Mouse (Mus musculus): ENCODE measurements around the gene Ifne. TPM values are rescaled to one million over a fixed set of nuclear protein-coding genes. Genes with fewer than 3 reads are reported as not detected.
A peak's percentile ranks its signal among the peaks of the same experiment; 100 is the strongest.
"Not testable (repeated sequence)": the region's sequence is repeated elsewhere in the genome, so short reads cannot be mapped to it uniquely, and the experiment has no call there.

Ifne gene
- polyA plus RNA-seq, 1 experiment from 2014 or later = not detected

- H3K4me3 ChIP-seq (ENCODE audit: low read depth, low read length) = no peak overlapping the region
- no peaks in the 10 kb centered on the region for H3K9me3 ChIP-seq (ENCODE audit: control insufficient read depth, low read length)
- no peaks in the 10 kb centered on the region for H3K36me3 ChIP-seq (ENCODE audit: control insufficient read depth, insufficient read depth, low read length)
- H3K4me2 ChIP-seq (ENCODE audit: low read depth, low read length, severe bottlenecking) = peak overlapping the region; percentile 24; the same call in 1 of the 2 replicates
- peaks cover 5% of the 10 kb centered on the region; the same call in 1 of the 2 replicates for H3K4me1 ChIP-seq (replicated peaks; ENCODE audit: control insufficient read depth, insufficient read depth, low read length)
- 0 out of 2 replicates have a peak overlapping the region, but pooled peaks have one; percentile 46 for H3K27ac ChIP-seq (ENCODE audit: low read depth, low read length)
- peak; percentile 91 for ATAC-seq (replicated peaks; ENCODE audit: low FRiP score)
- H3K9ac ChIP-seq (ENCODE audit: low read length) = no peak overlapping the region
- peak; percentile 54 for DNase-seq (ENCODE audit: low spot score)
- 25% methylated on average over 4 of the region's 4 CpGs for WGBS
- no peaks in the 10 kb centered on the region for H3K27me3 ChIP-seq (ENCODE audit: control insufficient read depth, insufficient read depth, low read length)
These were observed 28.8 kb downstream of the Ifne start for GRCm38 (mm10) chr4:88851026-88851763.

DNA sequence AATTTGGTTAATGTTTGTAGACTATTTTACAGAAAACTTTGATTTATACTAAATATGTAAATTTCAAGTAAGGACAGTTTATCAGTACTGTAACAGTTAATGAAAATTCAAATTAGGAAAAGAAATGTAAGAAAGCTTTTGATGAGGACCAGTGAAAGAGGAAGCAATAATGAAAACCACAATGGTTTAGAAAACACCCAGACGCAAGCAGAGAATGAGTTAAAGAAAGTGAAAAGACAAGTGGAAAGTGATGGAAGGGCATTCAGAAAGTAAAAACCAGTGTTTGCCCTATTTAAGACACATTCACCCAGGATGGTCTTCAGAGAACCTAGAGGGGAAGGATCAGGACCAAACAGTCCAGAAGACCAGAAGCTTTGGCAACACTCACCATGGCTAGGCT is 30.3 kb downstream of the Ifne start, which contains the start of gene Ifna1:
Ifna1 (plus strand) TSS at position 390 of the 400 bp plus-strand sequence.
- no peak within 1 kb of the TSS for H3K9ac ChIP-seq (ENCODE audit: low read length)
- no peak for ATAC-seq (replicated peaks; ENCODE audit: low FRiP score)
- no peak within 1 kb of the TSS for H3K4me2 ChIP-seq (ENCODE audit: low read depth, low read length, severe bottlenecking)
- no peaks in the 10 kb centered on the region for H3K36me3 ChIP-seq (ENCODE audit: control insufficient read depth, insufficient read depth, low read length)
- H3K4me1 ChIP-seq (replicated peaks; ENCODE audit: control insufficient read depth, insufficient read depth, low read length) = peaks cover 5% of the 10 kb centered on the region; the same call in 1 of the 2 replicates
- no peak within 1 kb of the TSS for H3K27ac ChIP-seq (ENCODE audit: low read depth, low read length)
- DNase-seq (ENCODE audit: low spot score) = no peak
- H3K27me3 ChIP-seq (ENCODE audit: control insufficient read depth, insufficient read depth, low read length) = no peaks in the 10 kb centered on the region
- H3K9me3 ChIP-seq (ENCODE audit: control insufficient read depth, low read length) = no peaks in the 10 kb centered on the region
- no peak within 1 kb of the TSS for H3K4me3 ChIP-seq (ENCODE audit: low read depth, low read length)
- 63% methylated on average over 1 of the region's 1 CpGs for WGBS

DNA sequence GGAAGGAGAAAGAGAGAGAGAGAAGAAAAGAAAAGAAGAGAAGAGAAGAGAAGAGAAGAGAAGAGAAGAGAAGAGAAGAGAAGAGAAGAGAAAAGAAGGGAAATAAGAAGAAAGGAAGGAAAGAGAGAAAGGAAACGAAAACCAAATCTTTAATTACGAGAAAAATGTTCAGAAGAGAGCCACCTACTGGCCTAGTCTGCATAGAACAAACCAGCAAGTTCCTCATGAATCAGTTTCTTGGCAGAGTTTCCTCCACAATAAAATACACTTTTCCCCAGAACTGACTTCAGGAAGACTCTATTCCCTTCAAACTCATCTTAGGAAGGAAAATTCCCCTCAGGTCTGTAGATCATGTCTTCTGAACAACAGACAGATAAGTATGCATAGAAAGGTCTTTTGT is 34.7 kb downstream of the Ifne start:
- DNase-seq (ENCODE audit: low spot score) = no peak
- Histone ChIP-seq H3K4me2 (ENCODE audit: low read depth, low read length, severe bottlenecking) (no peak overlapping the region), H3K27ac (ENCODE audit: low read depth, low read length) (no peak overlapping the region), H3K27me3 (ENCODE audit: control insufficient read depth, insufficient read depth, low read length) (no peaks in the 10 kb centered on the region), H3K4me1 (replicated peaks; ENCODE audit: control insufficient read depth, insufficient read depth, low read length) (no peaks in the 10 kb centered on the region), H3K9me3 (ENCODE audit: control insufficient read depth, low read length) (no peaks in the 10 kb centered on the region), H3K36me3 (ENCODE audit: control insufficient read depth, insufficient read depth, low read length) (no peaks in the 10 kb centered on the region), H3K4me3 (ENCODE audit: low read depth, low read length) (no peak overlapping the region), H3K9ac (ENCODE audit: low read length) (no peak overlapping the region)
- 51% methylated on average over 2 of the region's 2 CpGs for WGBS
- no peak for ATAC-seq (replicated peaks; ENCODE audit: low FRiP score)

GRCm38 (mm10) chr4:88841438-88841911 is 38.5 kb downstream of the Ifne start, which contains the start of gene Ifna4:
TSS of gene Ifna4 (plus strand) at chr4:88841861.
- no peak within 1 kb of the TSS for H3K27ac ChIP-seq (ENCODE audit: low read depth, low read length)
- 41% methylated on average over 2 of the region's 2 CpGs for WGBS
- no peak within 1 kb of the TSS for H3K4me3 ChIP-seq (ENCODE audit: low read depth, low read length)
- no peaks in the 10 kb centered on the region for H3K36me3 ChIP-seq (ENCODE audit: control insufficient read depth, insufficient read depth, low read length)
- no peak within 1 kb of the TSS for H3K9ac ChIP-seq (ENCODE audit: low read length)
- ATAC-seq (replicated peaks; ENCODE audit: low FRiP score) = no peak
- H3K9me3 ChIP-seq (ENCODE audit: control insufficient read depth, low read length) = no peaks in the 10 kb centered on the region
- no peak within 1 kb of the TSS for H3K4me2 ChIP-seq (ENCODE audit: low read depth, low read length, severe bottlenecking)
- no peak for DNase-seq (ENCODE audit: low spot score)
- no peaks in the 10 kb centered on the region for H3K27me3 ChIP-seq (ENCODE audit: control insufficient read depth, insufficient read depth, low read length)
- H3K4me1 ChIP-seq (replicated peaks; ENCODE audit: control insufficient read depth, insufficient read depth, low read length) = no peaks in the 10 kb centered on the region

DNA sequence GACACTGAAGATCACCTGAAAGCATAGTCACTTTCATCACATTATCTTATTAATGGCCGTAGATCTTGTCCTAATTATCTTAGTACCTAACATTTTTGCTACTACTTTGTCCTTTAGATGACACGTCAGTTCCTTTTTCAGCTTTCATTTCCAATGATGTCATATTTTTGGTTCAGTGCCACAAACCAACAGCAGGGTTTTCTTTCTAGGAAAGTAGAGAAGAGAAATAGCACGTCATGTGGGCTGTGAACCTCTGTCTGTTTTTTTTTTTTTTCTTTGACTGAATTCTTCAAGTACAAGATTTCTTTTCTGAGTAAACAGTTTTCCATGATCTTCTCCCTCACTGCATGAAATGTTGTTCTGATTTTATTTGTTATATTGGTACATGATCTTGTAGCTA is 39.9 kb downstream of the Ifne start:
- Histone ChIP-seq H3K36me3 (ENCODE audit: control insufficient read depth, insufficient read depth, low read length) (no peaks in the 10 kb centered on the region), H3K4me3 (ENCODE audit: low read depth, low read length) (no peak overlapping the region), H3K4me1 (replicated peaks; ENCODE audit: control insufficient read depth, insufficient read depth, low read length) (no peaks in the 10 kb centered on the region), H3K4me2 (ENCODE audit: low read depth, low read length, severe bottlenecking) (no peak overlapping the region), H3K27ac (ENCODE audit: low read depth, low read length) (no peak overlapping the region), H3K27me3 (ENCODE audit: control insufficient read depth, insufficient read depth, low read length) (no peaks in the 10 kb centered on the region), H3K9ac (ENCODE audit: low read length) (no peak overlapping the region), H3K9me3 (ENCODE audit: control insufficient read depth, low read length) (no peaks in the 10 kb centered on the region)
- DNase-seq (ENCODE audit: low spot score) (no peak), ATAC-seq (replicated peaks; ENCODE audit: low FRiP score) (no peak)
- WGBS = 81% methylated on average over 3 of the region's 3 CpGs

GRCm38 (mm10) chr4:88838828-88839227 is 41.2 kb downstream of the Ifne start:
- WGBS = 40% methylated on average over 3 of the region's 3 CpGs
- Histone ChIP-seq H3K27ac (ENCODE audit: low read depth, low read length) (no peak overlapping the region), H3K9ac (ENCODE audit: low read length) (no peak overlapping the region), H3K27me3 (ENCODE audit: control insufficient read depth, insufficient read depth, low read length) (no peaks in the 10 kb centered on the region), H3K4me2 (ENCODE audit: low read depth, low read length, severe bottlenecking) (no peak overlapping the region), H3K36me3 (ENCODE audit: control insufficient read depth, insufficient read depth, low read length) (no peaks in the 10 kb centered on the region), H3K4me3 (ENCODE audit: low read depth, low read length) (no peak overlapping the region), H3K4me1 (replicated peaks; ENCODE audit: control insufficient read depth, insufficient read depth, low read length) (no peaks in the 10 kb centered on the region), H3K9me3 (ENCODE audit: control insufficient read depth, low read length) (no peaks in the 10 kb centered on the region)
- ATAC-seq (replicated peaks; ENCODE audit: low FRiP score) (no peak), DNase-seq (ENCODE audit: low spot score) (no peak)

GRCm38 (mm10) chr4:88835225-88835624 is 44.8 kb downstream of the Ifne start, which contains the start of gene Ifna5:
TSS of gene Ifna5 (plus strand) at chr4:88835525.
- not testable (repeated sequence) for ATAC-seq (replicated peaks; ENCODE audit: low FRiP score); H3K27me3 ChIP-seq (ENCODE audit: control insufficient read depth, insufficient read depth, low read length); H3K4me1 ChIP-seq (replicated peaks; ENCODE audit: control insufficient read depth, insufficient read depth, low read length)

GRCm38 (mm10) chr4:88830523-88830922 is 49.5 kb downstream of the Ifne start:
- Histone ChIP-seq H3K36me3 (ENCODE audit: control insufficient read depth, insufficient read depth, low read length) (no peaks in the 10 kb centered on the region), H3K27ac (ENCODE audit: low read depth, low read length) (no peak overlapping the region), H3K27me3 (ENCODE audit: control insufficient read depth, insufficient read depth, low read length) (no peaks in the 10 kb centered on the region), H3K9ac (ENCODE audit: low read length) (no peak overlapping the region), H3K4me3 (ENCODE audit: low read depth, low read length) (no peak overlapping the region), H3K4me1 (replicated peaks; ENCODE audit: control insufficient read depth, insufficient read depth, low read length) (no peaks in the 10 kb centered on the region), H3K4me2 (ENCODE audit: low read depth, low read length, severe bottlenecking) (no peak overlapping the region), H3K9me3 (ENCODE audit: control insufficient read depth, low read length) (no peaks in the 10 kb centered on the region)
- DNase-seq (ENCODE audit: low spot score) (no peak), ATAC-seq (replicated peaks; ENCODE audit: low FRiP score) (no peak)
- 31% methylated on average over 4 of the region's 4 CpGs for WGBS

More at GRCm38 (mm10) chr4:88835225-88835624, 44.8 kb downstream of the Ifne start, which contains the start of gene Ifna5:
- not testable (repeated sequence) for H3K9ac ChIP-seq (ENCODE audit: low read length); H3K27ac ChIP-seq (ENCODE audit: low read depth, low read length); DNase-seq (ENCODE audit: low spot score); H3K4me3 ChIP-seq (ENCODE audit: low read depth, low read length); H3K4me2 ChIP-seq (ENCODE audit: low read depth, low read length, severe bottlenecking); H3K9me3 ChIP-seq (ENCODE audit: control insufficient read depth, low read length); H3K36me3 ChIP-seq (ENCODE audit: control insufficient read depth, insufficient read depth, low read length)
- WGBS = 89% methylated on average over 1 of the region's 1 CpGs
